12 mouse cellular contexts compared by ENCODE assay signal in the genomic region with DNA sequence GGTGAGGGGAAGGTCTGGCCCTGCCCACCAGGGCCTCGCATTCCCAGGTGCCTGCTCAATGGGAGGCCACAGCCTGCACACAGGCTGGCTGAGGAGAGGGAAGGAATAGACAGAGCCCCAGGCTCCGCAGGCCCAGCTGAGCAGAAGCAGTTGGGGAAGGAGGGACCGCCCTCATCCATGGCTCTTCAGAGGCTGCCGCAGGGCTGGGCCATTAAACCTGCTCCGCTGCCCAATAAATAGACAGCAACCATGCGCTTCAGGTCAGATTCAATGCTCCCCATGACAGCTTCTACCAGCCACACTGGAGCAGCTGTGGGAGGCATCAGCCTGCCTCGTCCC. TPM values are rescaled to one million over a fixed set of nuclear protein-coding genes. Genes with fewer than 3 reads are reported as not detected.
DNase-seq lines count a peak whose midpoint lies in the region; ATAC-seq and TF ChIP-seq lines count a peak whose summit lies in the region.
"Had no signal": no experiment of that assay in that cellular context is flagged by ENCODE, and none has a peak within 500 bp of the region (broad histone marks: within the 10 kb centered on the region; RNA-seq: fewer than 3 reads in every experiment).

No protein-coding gene starts in this region.

- peak; percentile 44; the same call in 1 of the 2 replicates for ATAC-seq in kidney, postnatal 0 days (replicated peaks; ENCODE audit: low FRiP score, low read depth)
- ATAC-seq in hindbrain, embryonic 12.5 days (ENCODE audit: low FRiP score) = peak; percentile 37; the same call in 1 of the 2 replicates
- ATAC-seq in neural tube, embryonic 12.5 days (ENCODE audit: low FRiP score, low read depth) = peak; percentile 23; the same call in 1 of the 2 replicates
- ATAC-seq: activated CD4-positive, CD25-positive, alpha-beta regulatory T cell, adult 4 months; forebrain, embryonic 14.5 days had no signal

- DNase-seq in kidney, postnatal 0 days (ENCODE audit: low spot score) = no peak
- DNase-seq in kidney, postnatal 36 days = no peak
- peak; percentile 73 for DNase-seq in ZHBTc4 (ENCODE audit: low read depth, low spot score)
- no peak for DNase-seq in testis, postnatal 10 days (ENCODE audit: low spot score)
- DNase-seq in left cerebral cortex, adult 11 months (ENCODE audit: low spot score) = no peak
- DNase-seq: heart, adult 11 months; right cerebral cortex, adult 18-20 months had no signal

- H3K4me2 ChIP-seq in kidney, postnatal 0 days (ENCODE audit: low read length) = no peak overlapping the region
- H3K4me2 ChIP-seq in hindbrain, embryonic 12.5 days (replicated peaks) = no peak overlapping the region
- 0 out of 2 replicates have a peak overlapping the region, but pooled peaks have one; percentile 10 for H3K4me2 ChIP-seq in neural tube, embryonic 12.5 days (replicated peaks)

- 32% methylated on average over 7 of the region's 7 CpGs for WGBS in kidney, postnatal 0 days
- 15% methylated on average over 7 of the region's 7 CpGs for WGBS in hindbrain, embryonic 12.5 days
- 9% methylated on average over 7 of the region's 7 CpGs for WGBS in neural tube, embryonic 12.5 days

- TF ChIP-seq CTCF in kidney, postnatal 0 days (IDR thresholded peaks at IDR 0.05; ENCODE audit: low read depth) = no peak

- no peak overlapping the region for H3K9ac ChIP-seq in kidney, postnatal 0 days (ENCODE audit: low read depth, low read length)
- no peak overlapping the region for H3K9ac ChIP-seq in hindbrain, embryonic 12.5 days
- no peak overlapping the region for H3K9ac ChIP-seq in neural tube, embryonic 12.5 days
- H3K9ac ChIP-seq: liver, embryonic 14.5 days had no signal

- H3K27me3 ChIP-seq in kidney, postnatal 0 days (ENCODE audit: insufficient read depth, low read length) = no peaks in the 10 kb centered on the region
- H3K27me3 ChIP-seq in hindbrain, embryonic 12.5 days = peaks cover 40% of the 10 kb centered on the region
- H3K27me3 ChIP-seq in neural tube, embryonic 12.5 days (replicated peaks) = peaks cover 48% of the 10 kb centered on the region

- no peaks in the 10 kb centered on the region for H3K9me3 ChIP-seq in kidney, postnatal 0 days (replicated peaks; ENCODE audit: low read length)
- no peaks in the 10 kb centered on the region for H3K9me3 ChIP-seq in hindbrain, embryonic 12.5 days (replicated peaks)
- H3K9me3 ChIP-seq in neural tube, embryonic 12.5 days = no peaks in the 10 kb centered on the region

- H3K27ac ChIP-seq in kidney, postnatal 0 days = no peak overlapping the region
- H3K27ac ChIP-seq in hindbrain, embryonic 12.5 days = peak overlapping the region; percentile 62
- H3K27ac ChIP-seq in neural tube, embryonic 12.5 days = 0 out of 2 replicates have a peak overlapping the region, but pooled peaks have one; percentile 43
- H3K27ac ChIP-seq: liver, embryonic 14.5 days had no signal

- no peaks in the 10 kb centered on the region for H3K36me3 ChIP-seq in kidney, postnatal 0 days (ENCODE audit: insufficient read depth, low read length)
- H3K36me3 ChIP-seq in hindbrain, embryonic 12.5 days = no peaks in the 10 kb centered on the region
- H3K36me3 ChIP-seq in neural tube, embryonic 12.5 days = no peaks in the 10 kb centered on the region

- H3K4me1 ChIP-seq in kidney, postnatal 0 days (replicated peaks; ENCODE audit: insufficient read depth, low read length) = no peaks in the 10 kb centered on the region
- peaks cover 66% of the 10 kb centered on the region for H3K4me1 ChIP-seq in hindbrain, embryonic 12.5 days
- H3K4me1 ChIP-seq in neural tube, embryonic 12.5 days = peaks cover 51% of the 10 kb centered on the region

- no peak overlapping the region for H3K4me3 ChIP-seq in kidney, postnatal 0 days (replicated peaks; ENCODE audit: low read depth, low read length)
- H3K4me3 ChIP-seq in hindbrain, embryonic 12.5 days = no peak overlapping the region
- no peak overlapping the region for H3K4me3 ChIP-seq in neural tube, embryonic 12.5 days

RNA-seq across cellular contexts. Expression of gene Lmx1b, which starts 45.3 kb away (rescaled TPM):
- 0.82 and 0.88 TPM in 2 replicates for polyA plus RNA-seq in kidney, postnatal 0 days (2015; fragmentation: Nextera tagmentation; extraction: Ambion mirVana)
- 5.0 and 5.6 TPM in 2 replicates for polyA plus RNA-seq in hindbrain, embryonic 12.5 days (2016; fragmentation: Nextera tagmentation; extraction: Ambion mirVana)
- polyA plus RNA-seq in neural tube, embryonic 12.5 days (2016; fragmentation: Nextera tagmentation; extraction: Ambion mirVana) = 4.6 and 4.7 TPM in 2 replicates
- polyA plus RNA-seq: activated CD4-positive, CD25-positive, alpha-beta regulatory T cell, adult 4 months had no signal
